ENCODE assay signal across 8 mouse cellular contexts in genomic region chr7:16405073-16405455, GRCm38 (mm10). TPM values are rescaled to one million over a fixed set of nuclear protein-coding genes. Genes with fewer than 3 reads are reported as not detected.
DNase-seq lines count a peak whose midpoint lies in the region; ATAC-seq and TF ChIP-seq lines count a peak whose summit lies in the region.

No protein-coding gene starts in this region.

- H3K27me3 ChIP-seq in heart, embryonic 16.5 days (ENCODE audit: control insufficient read depth, insufficient read depth, low read length) = no peaks in the 10 kb centered on the region
- H3K27me3 ChIP-seq in stomach, embryonic 15.5 days (replicated peaks) = no peaks in the 10 kb centered on the region

- no peak for TF ChIP-seq CTCF in left cerebral cortex, adult 2 months (IDR thresholded peaks at IDR 0.05)

- peak overlapping the region; percentile 59 for H3K9ac ChIP-seq in heart, embryonic 16.5 days (ENCODE audit: low read length)
- no peak overlapping the region for H3K9ac ChIP-seq in stomach, embryonic 15.5 days

- no peaks in the 10 kb centered on the region for H3K9me3 ChIP-seq in heart, embryonic 16.5 days (replicated peaks; ENCODE audit: control insufficient read depth, low read length)
- no peaks in the 10 kb centered on the region for H3K9me3 ChIP-seq in stomach, embryonic 15.5 days

- 0 out of 2 replicates have a peak, but pooled peaks have one; percentile 0 for ATAC-seq in erythroid progenitor cell, adult 5-6 weeks (replicated peaks; ENCODE audit: low FRiP score, poor library complexity, severe bottlenecking)
- ATAC-seq in heart, embryonic 16.5 days (replicated peaks; ENCODE audit: extremely low read depth, insufficient read depth, low FRiP score) = no peak
- no peak for ATAC-seq in stomach, embryonic 15.5 days (ENCODE audit: insufficient read depth, low FRiP score, low read depth)

- 37% methylated on average over 2 of the region's 2 CpGs for WGBS in heart, embryonic 16.5 days
- WGBS in macrophage (ENCODE audit: missing documents) = 38% methylated on average over 2 of the region's 2 CpGs
- 40% methylated on average over 2 of the region's 2 CpGs for WGBS in stomach, embryonic 15.5 days

- peaks cover 75% of the 10 kb centered on the region for H3K79me2 ChIP-seq in macrophage (ENCODE audit: inconsistent target)

- peaks cover 36% of the 10 kb centered on the region for H3K4me1 ChIP-seq in heart, embryonic 16.5 days (ENCODE audit: control insufficient read depth, insufficient read depth, low read length)
- H3K4me1 ChIP-seq in stomach, embryonic 15.5 days = peaks cover 27% of the 10 kb centered on the region

- no peak for DNase-seq in left cerebral cortex, adult 2 months (ENCODE audit: extremely low spot score in 1 of 2, low spot score in 2 of 2)
- DNase-seq in left cerebral cortex, adult 18-20 months (ENCODE audit: low spot score in 2 of 2) = no peak
- DNase-seq in kidney, postnatal 10 days = peak; percentile 63
- DNase-seq in frontal cortex, postnatal 14 days (ENCODE audit: low spot score in 2 of 2) = no peak

- peak overlapping the region; percentile 94 for H3K27ac ChIP-seq in left cerebral cortex, adult 2 months
- H3K27ac ChIP-seq in heart, embryonic 16.5 days (ENCODE audit: low read length) = peak overlapping the region; percentile 92
- peak overlapping the region; percentile 98 for H3K27ac ChIP-seq in macrophage
- H3K27ac ChIP-seq in stomach, embryonic 15.5 days = peak overlapping the region; percentile 98

- H3K4me3 ChIP-seq in left cerebral cortex, adult 2 months = no peak overlapping the region
- H3K4me3 ChIP-seq in heart, embryonic 16.5 days (ENCODE audit: low read length) = peak overlapping the region; percentile 8; the same call in 1 of the 2 replicates
- H3K4me3 ChIP-seq in macrophage (ENCODE audit: inconsistent target) = no peak overlapping the region
- no peak overlapping the region for H3K4me3 ChIP-seq in stomach, embryonic 15.5 days (replicated peaks)

- H3K36me3 ChIP-seq in heart, embryonic 16.5 days (ENCODE audit: control insufficient read depth, insufficient read depth) = no peaks in the 10 kb centered on the region
- no peaks in the 10 kb centered on the region for H3K36me3 ChIP-seq in macrophage (ENCODE audit: inconsistent target)
- H3K36me3 ChIP-seq in stomach, embryonic 15.5 days = no peaks in the 10 kb centered on the region

- intact Hi-C loops in left cerebral cortex, adult 2 months (cut with DNase I) = no loop called here

- peak overlapping the region; percentile 54; the same call in 1 of the 2 replicates for H3K4me2 ChIP-seq in heart, embryonic 16.5 days (ENCODE audit: low read depth, low read length)
- peak overlapping the region; percentile 48 for H3K4me2 ChIP-seq in stomach, embryonic 15.5 days

RNA-seq across cellular contexts. Expression of gene Zc3h4, which starts 4.4 kb away (rescaled TPM):
- total RNA-seq in left cerebral cortex, adult 2 months (2021) = 10 to 100 TPM; 58.3 to 58.7 TPM
- total RNA-seq in left cerebral cortex, adult 18-20 months (2021) = 10 to 100 TPM; 52.7 to 60.7 TPM
- 43.6 and 44.0 TPM in 2 replicates for total RNA-seq in erythroid progenitor cell, adult 5-6 weeks (2015; ENCODE audit: low replicate concordance)
- 89.2 and 100.0 TPM in 2 replicates for total RNA-seq in erythroid progenitor cell, adult 5-6 weeks (2017; ENCODE audit: low replicate concordance)
- 8.5 and 9.0 TPM in 2 replicates for polyA plus RNA-seq in heart, embryonic 16.5 days (2015; fragmentation: Nextera tagmentation; extraction: Ambion mirVana)
- total RNA-seq in macrophage (2018; cell fraction: chromatin; rRNA removed) = 100 to 1,000 TPM in 2 of 26 experiments, 10 to 100 TPM in 24; 40.1 to 107 (median 74.8) TPM
- total RNA-seq in macrophage (2018; cell fraction: cytosol; rRNA removed) = 10 to 100 TPM; 18.6 to 45.7 (median 30.8) TPM
- total RNA-seq in macrophage (2018; cell fraction: nucleus; rRNA removed) = 10 to 100 TPM; 34.2 to 77.9 (median 51.1) TPM
- polyA plus RNA-seq in macrophage (2018) = 23.8 to 26.3 TPM (median 25.4 TPM) in 3 replicates
- 16.8 and 17.4 TPM in 2 replicates for polyA plus RNA-seq in stomach, embryonic 15.5 days (2015; fragmentation: Nextera tagmentation; extraction: Ambion mirVana)

RNA-seq across cellular contexts. Expression of gene Sae1, which starts 17.5 kb away (rescaled TPM):
- total RNA-seq in left cerebral cortex, adult 2 months (2021) = 100 to 1,000 TPM; 100 to 105 TPM
- 100 to 1,000 TPM; 114 to 119 TPM for total RNA-seq in left cerebral cortex, adult 18-20 months (2021)
- total RNA-seq in erythroid progenitor cell, adult 5-6 weeks (2015; ENCODE audit: low replicate concordance) = 36.5 and 43.6 TPM in 2 replicates
- 113 and 196 TPM in 2 replicates for total RNA-seq in erythroid progenitor cell, adult 5-6 weeks (2017; ENCODE audit: low replicate concordance)
- polyA plus RNA-seq in heart, embryonic 16.5 days (2015; fragmentation: Nextera tagmentation; extraction: Ambion mirVana) = 211 and 235 TPM in 2 replicates
- total RNA-seq in macrophage (2018; cell fraction: chromatin; rRNA removed) = 10 to 100 TPM in 24 of 26 experiments, 1 to 10 TPM in 2; 7.7 to 58.2 (median 29.0) TPM
- 10 to 100 TPM; 42.3 to 78.0 (median 54.8) TPM for total RNA-seq in macrophage (2018; cell fraction: cytosol; rRNA removed)
- 10 to 100 TPM; 18.5 to 56.7 (median 31.3) TPM for total RNA-seq in macrophage (2018; cell fraction: nucleus; rRNA removed)
- 50.0 to 88.6 TPM (median 68.1 TPM) in 3 replicates for polyA plus RNA-seq in macrophage (2018)
- 272 and 284 TPM in 2 replicates for polyA plus RNA-seq in stomach, embryonic 15.5 days (2015; fragmentation: Nextera tagmentation; extraction: Ambion mirVana)

RNA-seq across cellular contexts. Expression of gene Tmem160, which starts 47.5 kb away (rescaled TPM):
- 10 to 100 TPM; 68.0 to 69.0 TPM for total RNA-seq in left cerebral cortex, adult 2 months (2021)
- 10 to 100 TPM; 75.9 to 81.5 TPM for total RNA-seq in left cerebral cortex, adult 18-20 months (2021)
- 6.8 and 8.0 TPM in 2 replicates for total RNA-seq in erythroid progenitor cell, adult 5-6 weeks (2015; ENCODE audit: low replicate concordance)
- 1.9 and 5.9 TPM in 2 replicates for total RNA-seq in erythroid progenitor cell, adult 5-6 weeks (2017; ENCODE audit: low replicate concordance)
- polyA plus RNA-seq in heart, embryonic 16.5 days (2015; fragmentation: Nextera tagmentation; extraction: Ambion mirVana) = 81.6 and 82.1 TPM in 2 replicates
- total RNA-seq in macrophage (2018; cell fraction: chromatin; rRNA removed) = 1 to 10 TPM in 22 of 26 experiments, not detected in 4; 1.3 to 9.0 (median 2.7) TPM
- 10 to 100 TPM; 44.2 to 78.5 (median 64.6) TPM for total RNA-seq in macrophage (2018; cell fraction: cytosol; rRNA removed)
- total RNA-seq in macrophage (2018; cell fraction: nucleus; rRNA removed) = 10 to 100 TPM in 21 of 26 experiments, 1 to 10 TPM in 5; 4.6 to 31.6 (median 18.8) TPM
- polyA plus RNA-seq in macrophage (2018) = 9.5 to 50.4 TPM (median 41.7 TPM) in 3 replicates
- polyA plus RNA-seq in stomach, embryonic 15.5 days (2015; fragmentation: Nextera tagmentation; extraction: Ambion mirVana) = 48.5 and 57.0 TPM in 2 replicates

Comparison
In these comparisons a context has a peak if more than half of its experiments do, and no peak if none do; other contexts are left out.
1. RNA of gene Tmem160, which starts 47.5 kb away (total RNA-seq): 75.9 to 81.5 TPM in left cerebral cortex, adult 18-20 months and 68.0 to 69.0 TPM in left cerebral cortex, adult 2 months; 1.9 to 8.0 TPM in erythroid progenitor cell, adult 5-6 weeks; every median in the first group is over 4 times any median in the second.
2. Peak in every context shown above with its lines, with median percentiles within 50 percentile points of each other: H3K27ac ChIP-seq.